Mouse (Mus musculus): ENCODE data around the gene Arhgap5. TPM values are rescaled to one million over a fixed set of nuclear protein-coding genes. Genes with fewer than 3 reads are reported as not detected.

Arhgap5 gene
- polyA plus RNA-seq, 1 experiment, result 5.3 TPM

DNA sequence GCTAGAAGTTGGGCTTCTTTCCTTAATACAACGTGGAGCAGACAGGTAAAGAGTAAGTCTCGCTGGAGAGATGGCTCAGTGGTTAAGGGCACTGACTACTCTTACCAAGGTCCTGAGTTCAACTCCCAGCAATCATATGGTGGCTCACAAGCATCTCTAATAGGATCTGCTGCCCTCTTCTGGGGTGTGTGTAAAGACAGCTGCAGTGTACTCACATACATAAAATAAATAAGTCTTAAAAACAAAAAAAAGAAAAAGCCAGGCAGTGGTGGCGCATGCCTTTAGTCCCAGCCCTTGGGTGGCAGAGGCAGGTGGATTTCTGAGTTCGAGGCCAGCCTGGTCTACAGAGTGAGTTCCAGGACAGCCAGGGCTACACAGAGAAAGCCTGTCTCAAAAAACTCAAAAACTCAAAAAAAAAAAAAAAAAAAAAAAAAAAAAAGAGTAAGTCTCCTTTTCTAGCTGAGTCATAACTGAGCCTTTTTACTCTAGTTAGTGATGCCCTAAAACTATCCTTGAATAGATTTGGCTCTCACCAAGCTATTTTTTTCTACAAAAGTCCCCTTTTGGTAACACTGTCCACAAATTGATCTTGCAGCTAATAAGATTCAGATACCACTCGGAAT is 114.8 kb downstream of the Arhgap5 start:
- 81% methylated on average over 5 of the region's 5 CpGs for WGBS
- DNase-seq (ENCODE audit: low read depth, low spot score), result no peak

DNA sequence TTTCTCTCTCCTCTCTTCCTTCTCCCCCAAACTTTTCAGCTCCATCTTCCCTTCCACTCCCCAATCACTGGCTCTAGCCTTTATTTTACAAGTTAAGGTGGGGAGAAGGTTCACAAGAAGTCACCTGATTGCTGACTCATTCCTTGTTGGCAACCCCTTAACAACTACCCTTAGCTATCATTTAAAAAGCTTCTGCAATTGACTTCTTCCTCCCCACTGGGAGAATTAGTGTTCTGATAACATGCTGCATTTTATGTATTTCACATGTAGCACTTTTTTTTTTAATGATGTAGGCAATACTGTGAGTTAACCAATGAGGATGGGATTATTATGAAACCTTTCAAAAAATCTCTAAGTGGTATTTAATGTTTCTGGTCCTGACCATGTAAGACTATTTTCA is 115.9 kb downstream of the Arhgap5 start:
- DNase-seq (ENCODE audit: low read depth, low spot score), result no peak

Other genes with a start within 250 kb of the Arhgap5 start
- 0.32 and 0.70 TPM in 2 replicates for gene Akap6, start 195.4 kb downstream of the Arhgap5 start, polyA plus RNA-seq (2012; rRNA removed)

Measured in large intestine, adult 2 months (tissue).